Mouse (Mus musculus): ENCODE measurements around the gene Tmem101. TPM values are rescaled to one million over a fixed set of nuclear protein-coding genes. Genes with fewer than 3 reads are reported as not detected.

Tmem101 gene
- 1 to 10 TPM; 9.3 to 9.8 TPM for total RNA-seq (2021)
- long read RNA-seq, experiment 1, transcript Tmem101-201 (4 exons, 1,574 nt), result major isoform, 14 of 18 reads
- long read RNA-seq, experiment 1, partial matches to known transcripts, result 1 of 18 reads
- long read RNA-seq, experiment 1, other reads (novel, unspliced or antisense), result 3 of 18 reads
- long read RNA-seq, experiment 2, transcript Tmem101-201 (4 exons, 1,574 nt), result major isoform, 13 of 16 reads
- long read RNA-seq, experiment 2, partial matches to known transcripts, result 1 of 16 reads
- long read RNA-seq, experiment 2, other reads (novel, unspliced or antisense), result 2 of 16 reads

DNA sequence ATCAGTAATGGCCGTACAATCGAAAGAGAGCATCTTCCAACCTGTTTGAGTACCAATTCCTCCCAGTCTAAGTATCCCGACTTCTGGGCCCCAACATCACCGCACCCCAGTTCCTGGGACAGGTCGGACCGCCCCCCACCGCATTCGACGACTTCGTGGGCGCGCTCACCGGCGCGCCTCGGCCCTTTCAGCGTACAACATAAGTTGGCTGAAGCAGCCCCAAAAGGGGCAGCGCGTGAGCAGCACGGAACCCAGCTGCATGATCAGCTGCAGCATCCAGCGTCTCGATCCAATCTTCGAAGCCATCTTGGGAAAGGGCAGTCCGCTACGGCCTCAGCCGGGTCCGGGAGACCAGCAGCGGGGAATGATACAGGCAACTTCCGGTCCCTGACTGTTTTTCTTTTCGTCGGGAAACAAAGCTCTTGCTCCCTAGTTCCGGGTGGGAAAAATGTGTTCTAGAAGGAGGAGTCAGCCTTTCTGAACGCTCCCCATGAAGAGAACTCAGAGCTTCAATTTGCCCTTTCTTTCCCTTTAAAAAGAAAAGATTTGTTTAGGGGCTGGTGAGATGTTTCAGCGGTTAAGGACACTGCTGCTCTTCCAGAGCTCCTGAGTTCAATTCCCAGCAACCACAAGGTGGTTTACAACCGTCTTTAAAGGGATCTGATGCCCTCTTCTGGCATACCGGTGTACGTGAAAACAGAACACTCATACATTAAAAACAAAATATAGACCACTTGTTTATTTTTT lies at the start of gene Tmem101:
Gene Tmem101 (minus strand): TSS at position 366 of the 747 bp plus-strand sequence.
- peak; percentile 95 for DNase-seq (ENCODE audit: low spot score)

DNA sequence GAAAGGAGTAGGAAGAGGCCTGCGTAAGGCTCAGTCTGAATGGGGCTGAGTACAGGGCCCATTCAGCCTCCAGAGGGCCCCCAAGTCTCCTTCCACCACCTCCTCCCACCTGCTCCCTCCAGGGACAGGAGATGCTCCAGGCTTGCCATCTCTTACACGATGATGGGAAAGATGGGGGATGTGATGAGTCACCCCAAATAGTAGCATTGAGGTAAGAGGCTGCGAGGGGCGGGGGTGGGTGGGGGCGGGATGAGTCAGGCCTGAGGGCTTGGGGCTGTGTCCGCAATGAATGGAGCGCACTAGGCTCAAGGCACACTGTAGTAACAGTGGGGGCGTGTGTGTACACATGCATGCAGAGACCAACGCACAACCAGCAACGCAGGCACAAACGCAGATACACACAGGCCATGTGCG lies 45.2 kb upstream of the Tmem101 start:
- no peak for DNase-seq (ENCODE audit: low spot score)

DNA sequence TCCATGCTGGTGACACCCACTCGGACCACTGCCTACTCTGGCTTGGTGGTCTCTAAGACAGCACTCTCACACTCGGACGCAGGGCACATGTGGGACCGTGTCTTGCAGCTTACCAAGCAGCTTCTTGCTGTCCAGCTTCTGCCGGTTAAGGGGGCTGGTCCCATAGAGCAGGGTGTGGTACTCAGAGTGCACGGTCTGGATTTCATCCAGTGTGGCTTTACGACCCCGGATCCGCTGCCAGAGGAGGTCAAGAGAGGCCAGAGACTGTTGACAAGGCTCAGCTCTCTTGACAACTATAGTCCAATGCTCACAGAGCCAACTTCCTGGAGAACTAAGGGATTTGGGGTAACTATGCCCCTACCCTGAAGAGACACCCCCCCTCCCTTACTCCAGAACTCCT lies 43.7 kb upstream of the Tmem101 start:
- DNase-seq (ENCODE audit: low spot score), result no peak

DNA sequence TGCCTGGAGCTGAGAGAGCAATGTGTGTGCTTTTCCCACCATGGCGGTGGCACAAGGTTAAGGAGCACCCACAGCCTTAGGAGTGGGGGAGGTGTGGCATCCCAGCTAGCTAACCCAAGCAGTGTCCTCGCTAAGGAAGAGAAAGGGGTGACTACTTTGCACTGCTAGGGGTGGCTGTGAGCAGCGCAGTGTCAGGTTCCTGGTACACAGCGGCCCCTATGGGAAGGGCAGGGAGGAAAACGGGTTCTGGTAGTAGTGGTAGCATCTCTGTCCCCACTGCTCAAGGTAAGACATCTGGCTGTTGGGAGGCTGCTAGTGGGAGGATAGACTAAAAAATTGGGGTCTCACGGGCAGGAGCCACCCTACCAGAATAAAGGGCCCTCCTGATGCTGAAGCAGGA lies 42.0 kb upstream of the Tmem101 start:
- no peak for DNase-seq (ENCODE audit: low spot score)

DNA sequence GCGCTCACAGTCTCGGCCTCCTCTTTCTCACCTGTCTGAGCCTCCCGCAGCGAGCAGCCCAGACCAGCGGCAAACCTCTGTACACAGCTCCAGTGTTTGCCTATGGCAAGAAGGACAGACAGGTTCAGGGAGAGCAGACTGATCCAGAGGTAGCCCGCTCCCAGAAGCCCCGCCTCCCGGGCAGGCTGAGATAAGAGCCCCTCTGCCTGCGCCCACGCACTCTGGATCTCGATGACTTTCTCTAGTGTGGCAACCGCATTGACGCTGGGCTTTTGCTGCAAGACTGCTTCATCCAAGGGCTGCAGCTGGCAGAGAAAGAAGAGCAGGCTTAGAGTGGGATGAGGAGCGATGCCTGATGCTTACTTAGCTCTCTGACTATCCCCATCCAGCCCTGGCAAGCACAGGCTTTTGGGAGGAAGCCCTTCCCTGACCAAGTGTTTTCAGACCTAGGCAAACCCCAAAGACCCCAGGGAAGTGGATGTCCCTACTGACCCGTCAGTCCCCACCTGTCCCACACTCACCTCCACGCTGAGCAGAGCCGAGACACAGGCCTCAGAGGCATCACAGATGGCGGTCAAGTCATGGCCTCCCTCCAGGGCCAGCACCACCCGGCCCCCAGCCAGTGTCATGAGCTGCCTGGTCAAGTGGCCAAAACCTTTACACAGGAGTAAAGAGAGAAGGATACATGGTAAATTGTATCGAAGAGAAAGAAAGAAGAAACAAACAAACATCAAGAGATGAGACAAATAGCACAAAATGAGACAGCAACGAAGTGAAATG lies 40.0 kb upstream of the Tmem101 start:
- DNase-seq (ENCODE audit: low spot score), result no peak

DNA sequence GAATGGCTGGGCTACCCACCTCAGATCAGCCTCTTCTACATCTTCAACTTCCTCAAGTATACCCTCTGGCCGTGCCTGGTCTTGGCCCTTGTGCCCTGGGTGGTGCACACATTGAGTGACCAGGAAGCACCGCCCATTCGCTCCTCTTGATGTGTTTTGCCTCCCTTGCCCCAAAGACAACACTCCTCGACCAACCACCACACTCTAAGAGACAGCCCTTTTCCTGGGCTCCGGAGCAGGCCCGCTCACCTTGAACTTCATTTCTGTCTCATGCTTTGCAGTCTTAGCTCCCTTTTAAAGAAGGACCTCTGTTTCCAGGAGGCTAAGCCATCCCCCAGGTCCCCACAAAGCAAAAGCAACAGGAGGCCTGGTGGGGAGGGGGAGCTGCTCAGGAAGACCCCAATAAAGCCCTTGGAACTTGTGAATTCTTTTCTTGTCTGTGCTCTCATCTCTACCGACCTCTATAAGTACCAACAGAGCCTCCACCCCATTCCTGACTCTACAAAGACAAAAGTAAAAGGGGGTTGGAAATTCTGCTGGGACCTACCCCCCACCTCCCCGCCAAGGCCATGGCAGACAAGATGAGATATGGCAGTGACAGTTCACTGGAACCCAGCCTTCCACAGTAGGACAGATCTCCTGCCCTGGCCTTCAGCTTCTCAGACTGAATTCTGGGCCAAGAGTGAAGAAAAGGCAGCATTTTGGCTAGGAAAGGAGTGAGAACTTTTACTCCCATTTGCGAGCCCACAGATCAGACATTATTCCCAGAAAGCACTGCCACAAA lies 37.6 kb upstream of the Tmem101 start:
- no peak for DNase-seq (ENCODE audit: low spot score)

DNA sequence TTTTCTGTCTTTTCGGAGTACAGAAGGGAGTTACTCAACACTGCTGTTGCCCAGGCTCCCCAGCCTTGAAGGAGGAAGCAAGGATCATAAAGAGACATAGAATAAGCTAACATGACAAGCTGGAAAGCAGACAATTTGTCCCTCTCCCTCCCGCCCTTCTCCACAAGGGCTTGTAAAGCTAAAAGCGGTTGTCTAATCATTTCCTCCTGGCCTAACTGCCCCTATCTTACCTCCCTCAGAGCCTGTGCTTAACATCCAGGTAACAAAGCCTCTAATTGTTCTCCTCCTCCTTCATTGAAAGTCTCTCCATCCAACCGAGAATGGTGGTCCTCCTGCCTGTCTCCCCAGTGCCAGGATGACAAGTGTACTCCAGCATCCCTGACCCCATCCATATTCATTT lies 34.6 kb upstream of the Tmem101 start:
- DNase-seq (ENCODE audit: low spot score), result no peak

DNA sequence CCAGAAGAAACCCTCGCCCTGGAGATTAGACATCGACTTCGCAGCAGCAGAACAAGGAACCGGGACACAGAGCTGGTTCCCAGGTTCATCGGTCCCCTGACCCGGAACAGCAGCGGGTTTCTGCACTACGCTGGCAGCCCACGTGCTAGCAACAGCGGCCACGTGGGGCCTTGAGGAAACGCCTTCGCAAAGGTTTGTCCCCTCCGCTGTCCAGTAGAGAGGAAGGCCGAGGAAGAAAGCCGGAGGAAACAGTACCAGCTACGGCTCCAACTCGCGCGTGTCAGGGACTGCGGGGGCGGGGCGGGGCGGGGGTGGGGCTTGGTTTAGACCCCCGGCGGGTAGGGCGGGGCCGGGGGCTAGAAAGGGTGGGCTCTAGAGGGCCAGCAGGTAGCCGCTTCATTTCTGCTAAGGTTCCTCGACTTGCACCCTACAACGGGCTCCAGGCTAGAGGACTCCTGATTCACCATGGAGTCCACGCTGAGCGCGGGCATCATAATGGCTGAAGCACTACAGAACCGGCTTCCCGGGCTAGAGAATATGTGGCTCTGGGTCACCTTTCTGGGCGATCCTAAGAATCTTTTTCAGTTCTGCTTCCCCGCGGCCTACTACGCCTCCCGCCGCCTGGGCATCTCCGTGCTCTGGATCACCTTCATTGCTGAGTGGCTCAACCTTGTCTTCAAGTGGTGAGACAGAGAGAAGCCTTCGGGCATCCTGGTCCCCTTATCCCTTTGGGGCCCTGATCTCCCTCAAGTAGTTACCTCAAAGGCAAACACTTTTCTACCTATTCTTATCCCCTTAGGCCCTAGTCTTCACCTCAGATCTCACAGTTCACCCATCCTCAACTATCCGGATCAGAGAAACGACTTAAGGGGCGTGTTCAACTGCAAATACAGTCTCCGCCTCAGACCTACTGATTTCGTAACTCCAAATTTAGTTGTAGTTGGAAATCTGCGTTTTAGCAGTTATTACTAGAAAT lies 33.5 kb upstream of the Tmem101 start, which contains the start of gene G6pc3:
Gene G6pc3 (plus strand): TSS at position 160 of the 976 bp plus-strand sequence.
- DNase-seq (ENCODE audit: low spot score), result peak; percentile 95

DNA sequence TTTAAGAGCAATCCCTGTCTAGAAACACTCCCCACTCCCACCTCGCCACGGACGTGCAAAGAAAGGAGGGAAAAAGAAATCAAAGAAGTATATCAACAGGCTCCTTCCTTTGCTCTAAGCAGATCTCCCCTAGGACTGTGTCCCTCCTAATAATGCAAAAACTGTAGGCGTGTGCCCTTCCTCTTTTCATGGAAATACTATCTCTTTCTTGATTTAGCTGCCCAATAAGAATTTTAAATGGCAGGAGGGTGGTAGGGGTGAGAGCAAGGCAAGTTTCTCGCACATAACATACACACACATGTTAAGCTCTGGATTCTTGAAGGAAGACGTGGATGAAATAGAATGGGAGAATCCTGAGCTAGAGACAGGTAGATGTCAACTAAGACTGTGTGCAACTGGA lies 32.8 kb upstream of the Tmem101 start:
- DNase-seq (ENCODE audit: low spot score), result no peak

DNA sequence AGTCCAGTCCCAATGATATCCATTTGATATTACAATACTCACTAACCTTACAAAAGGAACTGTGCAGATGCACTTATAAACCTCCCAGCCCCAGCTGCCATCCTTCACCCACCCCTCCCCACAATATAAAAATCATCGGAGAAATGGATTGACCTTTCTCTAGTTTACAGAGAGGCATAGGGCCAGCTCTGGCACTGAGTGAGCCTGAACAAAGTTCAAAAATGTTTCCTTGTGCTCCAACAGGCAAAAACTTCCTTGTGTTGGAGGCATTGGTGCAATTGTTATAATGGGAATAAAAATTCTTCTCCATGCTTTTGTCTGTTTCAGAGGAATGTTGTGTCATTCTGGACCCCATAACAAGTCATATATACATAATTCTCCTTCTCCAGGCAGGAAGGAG lies 30.0 kb upstream of the Tmem101 start:
- no peak for DNase-seq (ENCODE audit: low spot score)

DNA sequence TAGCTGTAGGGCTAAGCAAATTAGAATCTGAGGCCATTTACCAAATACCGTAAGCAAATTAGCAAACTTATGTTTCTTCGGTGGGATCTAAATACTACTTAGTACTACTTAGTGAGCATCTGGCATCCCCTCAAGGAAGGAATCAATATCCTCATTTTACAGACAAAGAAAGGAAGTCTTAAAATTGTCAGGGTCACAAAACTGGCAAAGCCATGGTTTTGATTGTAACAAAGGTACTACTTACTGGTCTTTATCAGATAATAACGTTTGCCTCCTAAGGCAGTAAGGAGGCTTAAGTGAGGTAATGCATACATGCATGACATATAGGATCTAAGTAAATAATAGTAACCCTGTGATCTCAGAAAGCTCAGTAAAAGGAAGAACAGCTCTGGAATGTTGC lies 29.5 kb upstream of the Tmem101 start:
- no peak for DNase-seq (ENCODE audit: low spot score)

DNA sequence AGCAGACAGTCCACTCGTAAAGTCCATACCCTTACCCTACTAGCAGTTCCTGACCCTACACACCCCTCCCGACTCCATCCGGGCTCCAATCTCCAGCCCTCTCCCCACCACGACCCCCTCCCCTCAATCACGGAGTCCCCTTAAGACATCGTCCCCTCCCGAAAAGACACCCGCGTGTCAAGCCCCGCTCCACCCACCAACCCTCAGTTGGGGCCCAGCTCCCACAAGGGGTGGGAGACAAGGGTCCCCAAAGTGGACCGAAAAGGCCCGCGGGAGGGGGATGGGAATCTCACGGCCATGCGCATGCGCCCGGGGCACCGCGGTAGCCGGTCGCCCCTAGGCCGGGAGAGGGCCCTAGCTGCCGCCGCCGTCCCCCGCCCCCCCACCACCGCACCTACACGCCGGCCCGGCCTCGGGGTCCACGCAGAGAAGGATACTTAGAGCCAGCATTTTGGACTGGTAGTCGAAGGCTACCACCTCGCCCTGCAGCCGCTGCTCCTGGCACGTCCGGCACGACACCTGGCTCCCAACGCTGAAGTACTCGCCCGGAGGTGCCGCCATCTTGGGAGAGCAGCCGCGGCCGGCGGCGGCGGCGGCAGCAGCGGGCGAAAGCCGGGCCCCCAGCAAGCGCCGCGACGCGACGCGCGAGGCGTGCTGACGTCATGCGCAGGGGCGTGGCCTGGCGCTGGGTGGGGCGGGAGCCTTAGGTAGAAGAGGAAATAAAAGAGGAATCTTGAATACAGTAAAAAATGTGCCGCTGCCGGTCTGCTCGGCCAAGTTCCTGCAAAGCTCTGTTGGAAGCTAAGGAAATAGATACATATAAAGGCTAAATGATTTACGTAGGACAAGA lies 28.7 kb upstream of the Tmem101 start, which contains the start of gene Lsm12:
Gene Lsm12 (minus strand): TSS at position 651 of the 850 bp plus-strand sequence.
- DNase-seq (ENCODE audit: low spot score), result peak; percentile 96

DNA sequence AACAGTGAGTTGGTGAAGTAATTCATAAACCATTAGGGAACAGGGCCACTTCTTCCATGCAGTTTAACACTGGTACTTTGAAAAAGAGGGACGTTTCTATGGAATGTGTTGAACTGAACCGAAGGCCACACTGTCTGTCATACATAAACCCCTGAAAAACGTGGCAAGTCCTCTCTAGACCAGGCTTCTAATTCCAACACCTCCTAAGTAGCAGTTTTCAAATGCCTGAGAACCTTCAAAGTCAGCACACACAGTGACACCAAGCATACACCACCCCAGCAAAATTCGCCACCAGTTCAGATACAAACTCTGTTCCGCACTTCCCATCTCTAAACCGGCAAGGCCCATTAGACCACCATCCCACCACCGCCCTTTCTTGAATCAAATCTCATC lies 28.0 kb upstream of the Tmem101 start:
- no peak for DNase-seq (ENCODE audit: low spot score)

DNA sequence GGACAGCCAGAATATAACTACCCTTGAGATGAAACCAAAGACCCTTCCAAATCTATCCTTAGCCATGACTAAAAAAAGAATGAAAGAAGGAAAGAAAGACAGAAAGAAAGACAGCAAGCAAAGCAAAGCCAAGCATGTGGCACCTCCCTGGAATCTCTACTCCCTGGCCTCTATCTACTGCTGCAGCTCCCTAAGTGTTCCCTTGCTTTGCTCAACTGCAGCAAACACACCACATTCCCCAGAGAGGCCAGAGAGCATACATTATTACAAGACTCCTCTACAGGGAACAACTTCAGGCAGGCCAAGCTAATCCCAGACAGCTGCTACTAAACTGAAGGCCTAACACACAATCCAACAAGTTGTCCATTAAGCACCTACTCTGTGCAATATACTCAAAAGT lies 23.6 kb upstream of the Tmem101 start:
- DNase-seq (ENCODE audit: low spot score), result no peak

DNA sequence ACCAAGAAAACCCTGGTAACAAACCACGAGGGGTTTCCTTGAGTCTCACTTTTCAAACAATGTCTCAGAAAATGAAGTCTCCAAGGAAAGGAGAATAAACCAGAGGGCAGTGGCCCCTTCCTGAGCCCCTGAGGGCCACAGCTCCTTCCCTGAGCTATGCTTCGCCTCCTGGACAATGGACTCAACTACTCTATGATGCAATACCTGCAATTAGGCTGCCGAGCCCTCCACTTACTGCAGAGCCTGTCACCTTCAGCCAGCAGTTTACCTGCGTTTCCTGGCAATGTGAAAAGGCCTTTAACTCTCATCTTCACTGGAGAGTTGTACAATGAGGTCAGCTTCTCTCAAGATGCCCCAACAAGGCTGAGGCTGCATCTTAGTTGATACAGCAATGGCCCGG lies 12.5 kb upstream of the Tmem101 start:
- no peak for DNase-seq (ENCODE audit: low spot score)

DNA sequence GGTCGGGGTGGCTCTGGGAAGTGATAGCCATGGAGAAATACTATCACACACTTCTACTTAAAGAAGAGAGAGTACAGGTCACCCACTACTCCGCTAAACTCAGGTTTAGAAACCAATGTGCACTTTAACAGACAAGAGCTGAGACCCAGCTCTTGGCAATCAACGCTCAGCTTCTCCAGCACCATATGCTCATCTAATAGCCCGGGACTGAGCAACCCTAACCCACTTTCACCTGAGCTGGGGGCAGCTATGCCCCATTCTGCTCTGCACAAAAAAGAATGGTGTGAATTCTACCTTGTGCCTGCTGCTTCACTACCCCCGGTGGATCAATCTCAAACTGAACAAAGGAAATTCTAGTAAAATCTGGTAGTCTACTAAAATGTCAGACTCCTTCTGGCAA lies 11.3 kb upstream of the Tmem101 start:
- DNase-seq (ENCODE audit: low spot score), result no peak

DNA sequence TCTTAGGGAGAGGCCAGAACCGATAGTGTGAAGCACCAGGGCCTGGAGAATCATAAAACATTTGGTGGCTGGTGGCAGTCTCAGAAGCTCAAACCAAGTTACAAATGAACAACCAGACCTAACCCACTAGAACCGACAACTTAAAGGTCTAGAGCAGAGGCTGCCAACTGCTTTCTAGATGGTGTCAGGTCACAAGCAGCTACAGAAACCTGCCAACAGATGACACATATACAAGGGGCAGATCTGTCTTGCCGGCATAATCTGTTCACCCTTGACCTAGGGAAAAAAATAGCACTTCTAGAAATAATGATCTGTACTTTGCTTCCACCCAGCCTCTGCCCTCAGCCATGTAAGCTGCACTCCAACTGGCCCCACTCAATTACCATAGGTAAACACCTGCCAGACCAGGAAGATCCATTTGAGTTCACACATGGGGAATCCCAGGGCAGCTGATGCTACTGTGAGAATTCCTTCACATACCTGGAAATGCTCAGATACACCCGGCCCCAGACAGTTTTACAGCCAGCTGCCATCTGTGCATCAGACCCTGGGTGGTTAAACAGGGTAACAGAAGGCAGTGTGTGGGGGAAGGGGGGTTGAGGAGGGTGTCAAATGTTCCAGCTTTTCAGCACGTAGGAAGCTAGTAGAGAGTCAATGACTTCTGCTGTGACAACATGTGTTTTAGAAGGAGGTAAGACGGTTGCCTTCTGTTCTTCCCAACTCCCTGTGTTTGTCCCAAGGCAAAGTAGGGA lies 9.9 kb upstream of the Tmem101 start:
- peak; percentile 54 for DNase-seq (ENCODE audit: low spot score)

DNA sequence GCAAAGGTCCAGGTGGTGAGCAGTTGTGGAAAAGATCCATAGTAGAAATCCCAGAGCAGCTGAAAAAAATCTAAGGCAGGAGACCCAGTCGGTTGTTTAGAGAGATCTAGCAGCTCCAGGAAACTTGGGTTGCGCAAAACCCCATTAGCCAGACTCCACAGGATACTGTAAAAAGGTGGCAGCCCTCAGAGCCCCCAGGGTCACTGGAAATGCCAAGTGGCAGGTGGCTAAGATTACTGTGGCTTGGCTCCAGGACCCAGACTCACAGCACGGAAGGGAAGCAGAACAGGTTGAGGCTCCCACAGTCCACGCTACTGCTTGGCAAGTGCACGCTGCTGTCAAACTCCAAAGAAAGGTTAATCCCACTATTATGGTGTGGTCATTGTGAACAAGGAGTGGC lies 3.6 kb upstream of the Tmem101 start:
- DNase-seq (ENCODE audit: low spot score), result peak; percentile 21
